Mouse (Mus musculus) intestine, embryonic 14.5 days (tissue): ENCODE results near the gene Foxp2. TPM values are rescaled to one million over a fixed set of nuclear protein-coding genes. Genes with fewer than 3 reads are reported as not detected.
A peak's percentile ranks its signal among the peaks of the same experiment; 100 is the strongest.

Experiments
- ATAC-seq: fragments of 200-750 bp; cut with Nextera tagmentation; replicated peaks from 2 replicates; pipeline ENCODE4 v1.8.0; 2017; ENCODE audit warnings: low read depth, moderate number of reproducible peaks, moderate TSS enrichment, moderate library complexity; ENCODE audit not compliant: low FRiP score, low TSS enrichment
- DNase-seq: peaks from one replicate; pipeline ENCODE4 v3.0.0-alpha.2; 2018; ENCODE audit warnings: low spot score
- H3K27ac ChIP-seq: fragments of 300-500 bp; sonication (generic); 2 replicates; pipeline ENCODE4 v1.5.1; 2014; ENCODE audit warnings: low read depth, mild to moderate bottlenecking, control low read depth
- H3K27me3 ChIP-seq: fragments of 300-500 bp; sonication (generic); replicated peaks from 2 replicates; pipeline ENCODE4 v1.6.1; 2014; ENCODE audit warnings: low read length, control low read depth; ENCODE audit not compliant: control insufficient read depth, insufficient read depth
- H3K36me3 ChIP-seq: fragments of 300-500 bp; sonication (generic); 2 replicates; pipeline ENCODE4 v1.6.1; 2014; ENCODE audit warnings: low read length, control low read depth; ENCODE audit not compliant: control insufficient read depth, insufficient read depth
- H3K4me1 ChIP-seq: fragments of 300-500 bp; sonication (generic); replicated peaks from 2 replicates; pipeline ENCODE4 v1.6.1; 2014; ENCODE audit warnings: low read length, control low read depth, mixed read lengths; ENCODE audit not compliant: control insufficient read depth, insufficient read depth
- H3K4me2 ChIP-seq: fragments of 300-500 bp; sonication (generic); 2 replicates; pipeline ENCODE4 v1.6.1; 2014; ENCODE audit warnings: low read length
- H3K4me3 ChIP-seq: fragments of 300-500 bp; sonication (generic); 2 replicates; pipeline ENCODE4 v1.5.1; 2014; ENCODE audit warnings: low read depth, low read length, control low read depth, mixed read lengths
- H3K9ac ChIP-seq: fragments of 300-500 bp; sonication (generic); 2 replicates; pipeline ENCODE4 v1.6.1; 2014; ENCODE audit warnings: mild to moderate bottlenecking, low read length
- H3K9me3 ChIP-seq: fragments of 300-500 bp; sonication (generic); 2 replicates; pipeline ENCODE4 v1.6.1; 2016; ENCODE audit warnings: low read length, control low read depth; ENCODE audit not compliant: control insufficient read depth
- WGBS: fragments of 180-500 bp; shearing (Covaris S2); extraction: QIAGEN DNeasy Blood & Tissue Kit; methylation state at CpG from one replicate; pipeline ENCODE4 v1.1.7; 2014; 5-methylcytosine and 5-hydroxymethylcytosine counted together
- polyA plus RNA-seq: library from polyadenylated mRNA; unstranded; fragments of >200 nt; fragmentation: Nextera tagmentation; extraction: Ambion mirVana; gene quantifications from 2 replicates; pipeline ENCODE4 v1.2.1, GENCODE M21; 2014

Gene Foxp2
- 35.9 and 44.0 TPM in 2 replicates for polyA plus RNA-seq

DNA sequence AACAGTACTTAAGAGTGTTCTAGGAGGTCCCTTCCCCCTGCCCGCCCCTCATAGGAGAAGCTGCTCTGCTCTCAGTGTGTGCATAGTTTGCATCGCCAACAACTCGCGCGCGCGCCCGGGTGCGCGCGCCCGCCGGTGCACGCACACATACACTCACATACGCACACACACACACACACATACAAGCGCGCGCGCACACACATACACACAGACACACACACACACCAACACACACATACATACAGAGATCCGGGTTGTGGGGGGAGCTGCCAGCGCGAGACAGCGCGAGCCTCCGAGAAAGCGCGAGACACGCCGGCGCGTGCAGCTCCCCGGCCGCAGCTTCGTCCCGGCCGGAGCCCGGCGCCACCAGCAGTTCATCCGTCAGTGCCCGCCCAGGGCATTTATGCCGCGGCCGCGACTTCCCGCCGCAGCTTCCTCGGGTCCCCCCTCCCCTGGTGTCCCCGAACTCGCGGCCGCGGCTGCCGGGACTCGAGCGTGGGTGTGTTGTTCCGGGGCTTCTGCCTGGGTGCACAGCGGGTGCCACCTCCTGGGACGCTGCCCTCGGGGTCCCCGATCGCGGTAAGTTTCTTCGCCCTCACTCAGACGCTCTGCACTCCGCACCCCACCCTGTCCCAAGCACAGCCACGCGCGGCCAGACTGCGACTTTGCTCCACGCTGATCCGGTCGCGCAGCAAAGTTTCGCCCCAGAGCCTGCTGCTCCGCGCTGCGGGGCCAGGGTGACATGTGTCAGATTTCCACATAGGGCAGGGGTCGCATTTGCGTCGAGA lies at the start of gene Foxp2:
Foxp2 (plus strand) TSS at position 167 of the 788 bp plus-strand sequence.
- Histone ChIP-seq H3K27me3 (no peaks in the 10 kb centered on the region), H3K9me3 (no peaks in the 10 kb centered on the region), H3K36me3 (no peaks in the 10 kb centered on the region), H3K4me1 (peaks cover 19% of the 10 kb centered on the region), H3K9ac (peak within 1 kb of the TSS; percentile 92), H3K4me2 (peak within 1 kb of the TSS; percentile 71), H3K27ac (peak within 1 kb of the TSS; percentile 84), H3K4me3 (peak within 1 kb of the TSS; percentile 75)
- WGBS, result under 1% methylated on average over 73 of the region's 80 CpGs
- peak; percentile 91 for DNase-seq
- peak; percentile 75 for ATAC-seq

DNA sequence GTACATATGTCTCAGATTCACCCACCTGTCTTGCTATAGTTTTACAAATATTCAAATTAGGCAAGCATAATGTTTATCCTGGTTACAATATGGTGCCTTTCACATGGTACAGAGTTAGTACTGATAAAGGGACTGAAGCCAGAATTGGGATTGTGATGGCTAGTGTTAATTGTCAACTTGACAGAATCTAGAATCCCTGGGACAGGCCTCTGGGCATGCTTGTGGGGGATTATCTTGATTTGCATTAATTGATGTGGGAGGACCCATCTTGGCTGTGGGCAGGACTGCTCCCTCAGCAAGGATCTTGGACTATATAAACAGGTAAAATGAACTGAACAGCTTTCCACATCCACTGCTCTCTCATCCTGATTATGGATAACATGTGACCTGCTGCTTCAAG lies 15.9 kb upstream of the Foxp2 start:
- DNase-seq (no peak), ATAC-seq (no peak)
- Histone ChIP-seq H3K27me3 (no peaks in the 10 kb centered on the region), H3K9me3 (no peaks in the 10 kb centered on the region), H3K27ac (no peak overlapping the region), H3K4me2 (no peak overlapping the region), H3K9ac (no peak overlapping the region), H3K36me3 (no peaks in the 10 kb centered on the region), H3K4me3 (no peak overlapping the region), H3K4me1 (no peaks in the 10 kb centered on the region)

DNA sequence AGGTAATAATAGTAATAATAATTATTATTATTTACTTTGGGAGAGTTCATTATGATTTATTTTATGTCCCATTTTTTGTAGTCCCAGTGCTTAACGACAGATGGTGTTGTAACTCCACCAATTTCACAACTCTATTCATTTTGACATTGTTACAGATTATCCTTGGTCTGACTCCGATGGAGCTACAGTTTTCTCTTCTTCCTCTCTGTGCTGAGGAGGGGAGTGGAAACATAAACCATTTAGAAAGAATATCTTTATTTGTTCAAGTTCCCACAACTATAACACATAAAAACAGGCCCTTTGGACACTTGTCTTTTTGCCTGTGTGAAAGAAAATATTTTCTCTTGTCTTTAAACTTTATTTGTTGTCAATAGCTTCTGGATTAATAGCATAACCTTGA lies 4.1 kb upstream of the Foxp2 start:
- DNase-seq, result no peak
- H3K4me2 ChIP-seq, result no peak overlapping the region
- no peak overlapping the region for H3K27ac ChIP-seq
- H3K36me3 ChIP-seq, result no peaks in the 10 kb centered on the region
- no peak overlapping the region for H3K4me3 ChIP-seq
- no peaks in the 10 kb centered on the region for H3K9me3 ChIP-seq
- 6% methylated on average over 2 of the region's 2 CpGs for WGBS
- H3K4me1 ChIP-seq, result peaks cover 19% of the 10 kb centered on the region
- ATAC-seq, result no peak
- no peak overlapping the region for H3K9ac ChIP-seq
- no peaks in the 10 kb centered on the region for H3K27me3 ChIP-seq

DNA sequence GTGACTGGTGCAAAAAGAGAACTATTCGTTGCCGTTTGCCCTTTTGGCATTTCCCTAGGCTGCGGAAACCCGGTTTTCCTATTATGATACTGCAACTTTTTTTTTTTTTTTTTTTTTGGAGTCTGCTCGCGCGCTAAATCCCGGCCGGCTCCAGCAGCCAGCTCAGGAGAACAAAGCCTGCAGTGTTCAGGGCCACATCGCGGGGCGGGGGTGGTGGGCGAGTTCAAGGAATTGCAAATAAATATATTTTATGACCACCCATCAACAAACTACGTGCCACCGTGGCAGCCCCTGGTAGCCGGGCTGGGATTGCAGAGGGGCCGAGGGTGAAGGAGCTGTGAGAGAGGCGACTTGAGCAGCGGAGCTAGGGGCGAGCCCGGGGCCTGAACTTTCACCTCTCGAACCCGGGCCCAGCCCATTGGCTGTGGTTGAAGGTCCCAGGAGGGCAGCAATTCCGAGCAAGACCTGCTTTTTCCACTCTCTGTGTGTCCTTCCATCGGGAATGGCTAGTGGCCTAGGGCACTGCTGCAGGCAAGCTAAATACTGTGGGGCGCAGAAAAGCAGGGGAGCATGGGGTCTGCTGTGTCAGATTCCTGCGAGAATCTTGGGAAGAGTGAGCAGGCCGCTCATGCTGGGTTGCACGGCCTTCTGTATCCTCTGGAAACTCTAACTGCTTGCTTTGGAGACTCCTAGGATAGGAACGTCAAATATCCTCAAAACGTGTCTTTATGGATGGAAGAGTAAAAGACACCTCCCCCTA lies 2.9 kb upstream of the Foxp2 start:
- Histone ChIP-seq H3K36me3 (no peaks in the 10 kb centered on the region), H3K9ac (peak overlapping the region; percentile 23), H3K4me1 (peaks cover 19% of the 10 kb centered on the region), H3K27ac (peak overlapping the region; percentile 70; the same call in 1 of the 2 replicates), H3K4me2 (peak overlapping the region; percentile 71), H3K4me3 (peak overlapping the region; percentile 18), H3K9me3 (no peaks in the 10 kb centered on the region), H3K27me3 (no peaks in the 10 kb centered on the region)
- ATAC-seq, result no peak
- peak; percentile 77 for DNase-seq
- 9% methylated on average over 31 of the region's 31 CpGs for WGBS

DNA sequence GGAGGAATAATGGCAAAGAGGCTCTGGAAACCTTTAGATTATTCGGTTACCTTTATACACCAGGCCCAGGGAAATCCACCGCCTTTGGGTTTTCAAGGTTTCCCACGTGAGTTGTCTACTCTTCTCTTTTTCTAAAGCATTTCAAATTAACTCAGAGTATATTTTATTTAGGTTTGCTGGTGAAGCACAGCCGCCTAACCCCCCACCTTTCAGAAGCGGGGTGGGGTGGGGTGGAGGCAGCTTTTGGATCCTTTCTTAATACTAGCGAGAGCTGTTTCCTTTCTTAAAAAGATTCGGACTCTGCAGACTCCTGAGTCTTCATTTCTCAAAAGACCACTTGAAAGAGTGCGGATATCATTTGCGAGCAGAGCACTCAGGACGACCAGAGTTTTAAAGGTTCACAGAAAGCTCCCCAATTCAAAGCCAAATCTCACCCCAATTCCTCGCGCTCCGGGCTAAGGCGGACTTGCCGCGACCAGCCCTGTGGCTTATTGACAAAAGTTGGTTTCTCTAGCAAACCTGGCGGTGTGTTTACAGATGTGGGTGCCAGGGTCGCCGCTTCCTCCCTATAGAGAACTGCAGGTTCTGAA lies 2.0 kb upstream of the Foxp2 start:
- peak overlapping the region; percentile 71 for H3K4me2 ChIP-seq
- H3K27ac ChIP-seq, result peak overlapping the region; percentile 70; the same call in 1 of the 2 replicates
- peak overlapping the region; percentile 11; the same call in 1 of the 2 replicates for H3K9ac ChIP-seq
- H3K9me3 ChIP-seq, result no peaks in the 10 kb centered on the region
- DNase-seq (peak; percentile 64), ATAC-seq (no peak)
- H3K27me3 ChIP-seq, result no peaks in the 10 kb centered on the region
- peak overlapping the region; percentile 18; the same call in 1 of the 2 replicates for H3K4me3 ChIP-seq
- H3K4me1 ChIP-seq, result peaks cover 19% of the 10 kb centered on the region
- 13% methylated on average over 19 of the region's 19 CpGs for WGBS
- no peaks in the 10 kb centered on the region for H3K36me3 ChIP-seq

DNA sequence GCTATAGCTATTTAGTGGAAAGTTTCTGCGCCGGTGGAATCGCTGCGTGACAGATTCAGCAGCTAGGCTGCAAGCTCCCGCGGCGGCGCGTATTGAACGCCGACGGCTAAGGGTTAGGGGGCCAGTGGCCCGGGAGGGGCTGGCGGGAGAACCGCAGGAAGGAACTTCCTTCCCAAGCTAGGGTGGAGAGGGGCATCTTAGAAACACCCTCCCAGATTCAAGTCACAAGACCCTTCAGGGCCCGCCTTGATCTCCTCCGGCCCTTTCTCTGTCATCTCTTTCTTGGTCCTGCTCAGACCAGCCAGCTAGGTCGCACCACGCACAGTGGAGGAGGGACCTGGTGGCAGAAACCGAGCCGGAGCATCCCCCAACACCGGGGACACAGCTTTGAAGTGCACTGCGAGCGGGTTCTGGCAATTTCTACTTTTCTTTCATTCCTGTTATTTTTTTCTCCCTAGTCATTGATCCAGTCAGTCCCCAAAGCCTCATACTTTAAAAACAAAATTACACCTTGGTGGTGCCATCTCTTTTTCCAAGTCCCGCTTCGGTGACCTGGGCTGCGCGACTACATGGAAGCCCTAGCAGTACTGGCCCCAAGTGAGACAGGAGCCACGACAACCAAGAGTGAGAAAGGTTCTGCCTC lies 1.1 kb upstream of the Foxp2 start:
- H3K9ac ChIP-seq, result peak overlapping the region; percentile 92
- peaks cover 19% of the 10 kb centered on the region for H3K4me1 ChIP-seq
- WGBS, result 2% methylated on average over 27 of the region's 29 CpGs
- peak overlapping the region; percentile 75 for H3K4me3 ChIP-seq
- H3K36me3 ChIP-seq, result no peaks in the 10 kb centered on the region
- no peaks in the 10 kb centered on the region for H3K27me3 ChIP-seq
- ATAC-seq (peak; percentile 16; the same call in 1 of the 2 replicates), DNase-seq (peak; percentile 82)
- H3K27ac ChIP-seq, result peak overlapping the region; percentile 84
- H3K4me2 ChIP-seq, result peak overlapping the region; percentile 71
- no peaks in the 10 kb centered on the region for H3K9me3 ChIP-seq

DNA sequence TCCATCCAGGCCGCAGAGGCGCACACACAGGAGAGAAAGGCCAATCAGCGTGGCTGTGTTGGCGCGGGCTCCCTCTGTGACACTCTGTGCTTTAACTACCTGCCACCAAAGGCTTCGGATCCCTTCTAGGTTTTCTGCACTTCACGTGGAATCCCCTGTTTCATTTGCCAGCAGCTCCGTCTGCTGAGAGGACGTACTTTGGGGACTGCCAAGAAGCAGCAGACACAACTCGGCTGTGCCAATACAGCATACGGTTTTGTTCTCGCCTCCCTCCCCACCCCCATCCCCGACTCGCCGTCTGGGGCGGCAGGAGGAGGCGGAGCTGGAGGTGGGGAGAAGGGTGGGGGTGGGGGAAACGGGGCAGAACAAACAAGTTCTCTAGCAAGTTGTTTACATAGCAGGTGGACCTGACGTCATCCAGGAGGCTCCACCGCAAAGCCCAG lies 549 bp upstream of the Foxp2 start:
- DNase-seq (peak; percentile 91), ATAC-seq (peak; percentile 73)
- Histone ChIP-seq H3K4me3 (peak overlapping the region; percentile 75), H3K36me3 (no peaks in the 10 kb centered on the region), H3K4me1 (peaks cover 19% of the 10 kb centered on the region), H3K27ac (peak overlapping the region; percentile 84), H3K27me3 (no peaks in the 10 kb centered on the region), H3K9me3 (no peaks in the 10 kb centered on the region), H3K9ac (peak overlapping the region; percentile 92), H3K4me2 (peak overlapping the region; percentile 71)
- 1% methylated on average over 20 of the region's 20 CpGs for WGBS
